Mouse (Mus musculus): ENCODE results near the gene Grik1.

Gene Grik1

GRCm38 (mm10) chr16:87851550-87851949 is 438.5 kb downstream of the Grik1 start:
- DNase-seq, result no peak

GRCm38 (mm10) chr16:87848799-87849198 is 441.3 kb downstream of the Grik1 start:
- DNase-seq, result no peak

Data from cerebellum, postnatal 25 days (tissue).